Mouse (Mus musculus) limb, embryonic 11.5 days (tissue): ENCODE measurements around the gene Wfdc11. TPM values are rescaled to one million over a fixed set of nuclear protein-coding genes. Genes with fewer than 3 reads are reported as not detected.
"Not testable (repeated sequence)": the region's sequence is repeated elsewhere in the genome, so short reads cannot be mapped to it uniquely, and the experiment has no call there.

Experiments used
- ATAC-seq: fragments of 200-750 bp; cut with Nextera tagmentation; 2 replicates; pipeline ENCODE4 v1.8.0; 2017; ENCODE audit warnings: low read depth; ENCODE audit not compliant: insufficient number of reproducible peaks, low FRiP score, low TSS enrichment
- DNase-seq: peaks from one replicate; pipeline ENCODE4 v3.0.0-alpha.2; 2015; ENCODE audit warnings: low spot score
- H3K27ac ChIP-seq: fragments of 300-500 bp; sonication (generic); replicated peaks from 2 replicates; pipeline ENCODE4 v1.5.1; 2014; ENCODE audit warnings: low read depth, mild to moderate bottlenecking, low read length
- H3K27me3 ChIP-seq: fragments of 300-500 bp; sonication (generic); 2 replicates; pipeline ENCODE4 v1.6.1; 2014; ENCODE audit warnings: mild to moderate bottlenecking, low read length, mixed read lengths; ENCODE audit not compliant: control insufficient read depth, insufficient read depth
- H3K36me3 ChIP-seq: fragments of 300-500 bp; sonication (generic); 2 replicates; pipeline ENCODE4 v1.6.1; 2014; ENCODE audit warnings: mild to moderate bottlenecking, low read length, moderate library complexity, mixed read lengths; ENCODE audit not compliant: control insufficient read depth, insufficient read depth
- H3K4me1 ChIP-seq: fragments of 300-500 bp; sonication (generic); 2 replicates; pipeline ENCODE4 v1.6.1; 2014; ENCODE audit warnings: low read length, mixed read lengths; ENCODE audit not compliant: control insufficient read depth, insufficient read depth
- H3K4me2 ChIP-seq: fragments of 300-500 bp; sonication (generic); 2 replicates; pipeline ENCODE4 v1.6.1; 2014; ENCODE audit warnings: low read depth, mild to moderate bottlenecking, moderate library complexity; ENCODE audit not compliant: severe bottlenecking
- H3K4me3 ChIP-seq: fragments of 300-500 bp; sonication (generic); 2 replicates; pipeline ENCODE4 v1.5.1; 2014; ENCODE audit warnings: low read depth, low read length
- H3K9ac ChIP-seq: fragments of 300-500 bp; sonication (generic); 2 replicates; pipeline ENCODE4 v1.6.1; 2014; ENCODE audit warnings: mild to moderate bottlenecking, low read length
- H3K9me3 ChIP-seq: fragments of 300-500 bp; sonication (generic); 2 replicates; pipeline ENCODE4 v1.6.1; 2016; ENCODE audit warnings: low read length; ENCODE audit not compliant: control insufficient read depth
- WGBS: fragments of 180-500 bp; shearing (Covaris S2); extraction: QIAGEN DNeasy Blood & Tissue Kit; methylation state at CpG from one replicate; pipeline ENCODE4 v1.1.7; 2014; 5-methylcytosine and 5-hydroxymethylcytosine counted together
- polyA plus RNA-seq: library from polyadenylated mRNA; unstranded; fragments of >200 nt; fragmentation: Nextera tagmentation; extraction: Ambion mirVana; gene quantifications from 2 replicates; pipeline ENCODE4 v1.2.1, GENCODE M21; 2014

Gene Wfdc11
- not detected in 2 replicates for polyA plus RNA-seq

GRCm38 (mm10) chr2:164673987-164674386, at the start of gene Wfdc11:
Gene Wfdc11 (minus strand): TSS chr2:164674087.
- no peaks in the 10 kb centered on the region for H3K9me3 ChIP-seq
- H3K4me3 ChIP-seq, result no peak within 1 kb of the TSS
- no peak within 1 kb of the TSS for H3K4me2 ChIP-seq
- H3K9ac ChIP-seq, result no peak within 1 kb of the TSS
- H3K4me1 ChIP-seq, result no peaks in the 10 kb centered on the region
- DNase-seq (no peak), ATAC-seq (no peak)
- H3K27ac ChIP-seq, result no peak within 1 kb of the TSS
- no peaks in the 10 kb centered on the region for H3K27me3 ChIP-seq
- 77% methylated on average over 7 of the region's 7 CpGs for WGBS
- H3K36me3 ChIP-seq, result no peaks in the 10 kb centered on the region

GRCm38 (mm10) chr2:164723276-164723675, 49.4 kb upstream of the Wfdc11 start:
- Histone ChIP-seq H3K4me3 (no peak overlapping the region), H3K9ac (no peak overlapping the region)
- no peak for ATAC-seq

GRCm38 (mm10) chr2:164716194-164716786, 42.4 kb upstream of the Wfdc11 start:
- not testable (repeated sequence) for ATAC-seq, H3K36me3 ChIP-seq, H3K4me2 ChIP-seq, H3K4me3 ChIP-seq, H3K9ac ChIP-seq, H3K27ac ChIP-seq, DNase-seq, H3K4me1 ChIP-seq, H3K27me3 ChIP-seq, H3K9me3 ChIP-seq
- WGBS, result 91% methylated on average over 19 of the region's 23 CpGs

More at GRCm38 (mm10) chr2:164723276-164723675, 49.4 kb upstream of the Wfdc11 start:
- 60% methylated on average over 4 of the region's 4 CpGs for WGBS
- H3K4me2 ChIP-seq, result no peak overlapping the region
- 0 out of 2 replicates have a peak, but pooled peaks cover 2% of the 10 kb centered on the region for H3K4me1 ChIP-seq
- H3K27ac ChIP-seq, result no peak overlapping the region
- H3K36me3 ChIP-seq, result no peaks in the 10 kb centered on the region
- no peaks in the 10 kb centered on the region for H3K27me3 ChIP-seq
- H3K9me3 ChIP-seq, result no peaks in the 10 kb centered on the region
- no peak for DNase-seq

- Histone ChIP-seq H3K4me2 (no peak within 1 kb of the TSS), H3K36me3 (no peaks in the 10 kb centered on the region), H3K27ac (no peak within 1 kb of the TSS), H3K9me3 (no peaks in the 10 kb centered on the region), H3K9ac (no peak within 1 kb of the TSS), H3K27me3 (no peaks in the 10 kb centered on the region), H3K4me1 (0 out of 2 replicates have a peak, but pooled peaks cover under 1% of the 10 kb centered on the region), H3K4me3 (no peak within 1 kb of the TSS)
- no peak for DNase-seq
- WGBS, result 80% methylated on average over 6 of the region's 6 CpGs
- ATAC-seq, result no peak
Observed at GRCm38 (mm10) chr2:164715005-164715404, 41.1 kb upstream of the Wfdc11 start, which contains the start of gene Spint5. Gene Spint5 (plus strand): TSS chr2:164715305.

GRCm38 (mm10) chr2:164705991-164706390, 32.1 kb upstream of the Wfdc11 start:
- Histone ChIP-seq H3K9me3 (no peaks in the 10 kb centered on the region; the same call in 1 of the 2 replicates), H3K4me3 (no peak overlapping the region), H3K27me3 (no peaks in the 10 kb centered on the region), H3K36me3 (no peaks in the 10 kb centered on the region), H3K9ac (no peak overlapping the region), H3K27ac (no peak overlapping the region), H3K4me2 (no peak overlapping the region), H3K4me1 (no peaks in the 10 kb centered on the region)
- ATAC-seq, result no peak
- 94% methylated on average over 14 of the region's 14 CpGs for WGBS
- DNase-seq, result no peak

GRCm38 (mm10) chr2:164705328-164705727, 31.4 kb upstream of the Wfdc11 start:
- Histone ChIP-seq H3K4me1 (no peaks in the 10 kb centered on the region), H3K9me3 (no peaks in the 10 kb centered on the region; the same call in 1 of the 2 replicates), H3K4me3 (no peak overlapping the region), H3K27ac (no peak overlapping the region), H3K4me2 (no peak overlapping the region), H3K36me3 (no peaks in the 10 kb centered on the region), H3K9ac (no peak overlapping the region), H3K27me3 (no peaks in the 10 kb centered on the region)
- DNase-seq, result no peak
- ATAC-seq, result no peak
- WGBS, result 96% methylated on average over 6 of the region's 6 CpGs

- Histone ChIP-seq H3K9ac (no peak overlapping the region), H3K4me2 (no peak overlapping the region), H3K27me3 (no peaks in the 10 kb centered on the region), H3K4me3 (no peak overlapping the region), H3K36me3 (no peaks in the 10 kb centered on the region), H3K4me1 (no peaks in the 10 kb centered on the region), H3K9me3 (no peaks in the 10 kb centered on the region; the same call in 1 of the 2 replicates), H3K27ac (no peak overlapping the region)
- ATAC-seq (no peak), DNase-seq (no peak)
- 78% methylated on average over 5 of the region's 5 CpGs for WGBS
Observed at GRCm38 (mm10) chr2:164704235-164704634, 30.3 kb upstream of the Wfdc11 start.

GRCm38 (mm10) chr2:164701761-164702160, 27.9 kb upstream of the Wfdc11 start:
- H3K9ac ChIP-seq, result no peak overlapping the region
- no peaks in the 10 kb centered on the region for H3K36me3 ChIP-seq
- WGBS, result 89% methylated on average over 5 of the region's 5 CpGs
- no peak overlapping the region for H3K4me2 ChIP-seq
- no peaks in the 10 kb centered on the region for H3K4me1 ChIP-seq
- H3K27me3 ChIP-seq, result no peaks in the 10 kb centered on the region
- ATAC-seq, result no peak
- H3K9me3 ChIP-seq, result no peaks in the 10 kb centered on the region; the same call in 1 of the 2 replicates
- no peak for DNase-seq
- no peak overlapping the region for H3K4me3 ChIP-seq
- no peak overlapping the region for H3K27ac ChIP-seq
